Mouse (Mus musculus) urinary bladder, postnatal 25 days (tissue): ENCODE data around the gene Rras.
"Not testable (repeated sequence)": the region's sequence is repeated elsewhere in the genome, so short reads cannot be mapped to it uniquely, and the experiment has no call there.

Experiments
- DNase-seq: peaks from one replicate; pipeline ENCODE4 v3.0.0; 2022; ENCODE audit warnings: low spot score

Rras gene

DNA sequence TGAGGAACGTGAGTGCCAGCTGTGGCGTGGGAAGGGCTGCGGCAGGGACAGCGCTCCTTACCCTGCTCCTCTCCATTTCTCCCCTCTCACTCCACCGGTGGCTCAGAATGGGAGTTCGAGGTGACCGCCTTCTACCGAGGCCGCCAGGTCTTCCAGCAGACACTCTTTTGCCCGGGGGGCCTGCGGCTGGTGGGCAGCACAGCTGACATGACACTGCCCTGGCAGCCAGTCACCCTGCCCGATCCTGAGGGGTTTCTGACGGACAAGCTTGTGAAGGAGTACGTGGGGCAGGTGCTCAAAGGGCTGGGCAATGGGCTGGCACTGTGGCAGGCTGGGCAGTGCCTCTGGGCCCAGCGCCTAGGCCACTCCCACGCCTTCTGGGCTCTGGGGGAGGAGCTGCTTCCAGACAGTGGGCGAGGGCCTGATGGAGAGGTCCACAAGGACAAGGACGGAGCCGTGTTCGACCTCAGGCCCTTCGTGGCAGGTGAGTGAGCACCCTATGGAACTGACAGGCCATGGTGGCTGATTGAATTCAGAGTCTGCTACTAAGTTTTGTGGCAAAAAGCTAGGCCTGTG, 17.1 kb upstream of the Rras start:
- no peak for DNase-seq

DNA sequence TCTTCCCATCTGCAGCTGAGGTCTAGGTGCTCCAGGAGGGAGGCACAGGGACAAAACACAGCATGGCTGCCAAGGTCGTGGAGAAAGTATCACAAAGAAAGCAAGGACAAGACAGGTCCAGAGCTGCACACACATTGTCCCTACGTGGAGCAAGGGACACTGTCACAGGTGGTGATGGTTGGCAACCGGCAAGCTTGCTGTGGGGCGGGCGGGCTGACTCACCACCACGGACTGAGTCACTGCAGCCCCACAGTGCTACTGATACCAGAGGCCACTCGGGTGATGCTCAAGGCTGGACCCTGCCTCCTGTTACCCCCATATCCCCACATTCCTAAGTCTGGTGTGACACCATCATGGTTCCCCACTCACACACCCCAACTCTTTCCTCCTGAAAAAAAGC, 15.3 kb upstream of the Rras start:
- DNase-seq: no peak

DNA sequence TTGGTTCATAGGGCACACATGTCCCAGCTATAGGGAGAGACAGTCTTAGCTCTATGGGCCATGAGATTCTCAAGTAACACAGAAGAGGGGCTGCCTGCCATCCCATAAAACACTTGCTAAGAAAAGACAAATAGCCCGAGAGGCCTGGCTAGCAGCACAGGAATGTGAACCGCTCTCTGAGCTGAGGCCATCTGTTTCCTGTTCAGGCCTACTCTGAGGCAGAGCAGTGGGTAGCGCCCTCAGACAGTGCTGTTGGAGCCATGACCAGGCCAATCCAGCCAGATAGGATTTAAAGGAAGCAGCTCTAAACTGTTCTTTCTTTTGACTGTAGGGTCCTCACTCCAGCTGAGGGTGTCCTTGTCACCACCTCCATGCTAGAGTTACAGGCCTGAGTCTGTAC, 13.2 kb upstream of the Rras start:
- DNase-seq: no peak

DNA sequence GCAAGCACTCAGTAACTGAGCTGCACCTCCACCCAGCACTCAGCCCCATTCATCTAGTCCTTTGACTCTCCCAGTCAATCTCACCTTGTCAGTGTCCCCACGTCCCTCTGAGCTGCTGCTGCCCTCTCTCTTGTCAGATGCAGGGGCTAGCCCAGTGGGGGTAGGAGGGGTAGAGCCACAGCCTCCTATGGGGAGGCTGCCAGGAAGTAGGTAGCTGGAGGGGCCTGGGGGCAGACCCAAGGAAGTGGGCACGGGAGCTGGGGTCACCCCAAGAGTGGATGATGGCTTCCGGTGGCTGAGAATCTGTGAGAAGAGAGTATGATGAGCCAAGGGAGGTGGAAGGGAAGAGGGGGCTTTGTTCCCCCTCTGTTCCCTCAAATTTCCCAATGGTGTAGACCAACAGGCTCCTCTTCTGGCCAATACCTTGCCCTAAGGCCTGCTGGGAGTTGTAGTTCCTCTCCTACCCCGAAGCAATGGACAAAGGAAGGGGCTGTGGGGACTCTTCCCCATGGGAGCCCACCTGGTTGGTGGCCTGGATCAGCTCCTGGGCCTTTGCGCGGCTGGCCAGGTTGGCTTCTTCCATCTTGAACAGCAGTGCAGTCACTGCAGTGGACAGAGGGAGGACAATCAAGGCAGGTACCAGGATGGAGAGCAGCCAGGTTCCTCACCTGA, 12.3 kb upstream of the Rras start:
- DNase-seq: no peak

DNA sequence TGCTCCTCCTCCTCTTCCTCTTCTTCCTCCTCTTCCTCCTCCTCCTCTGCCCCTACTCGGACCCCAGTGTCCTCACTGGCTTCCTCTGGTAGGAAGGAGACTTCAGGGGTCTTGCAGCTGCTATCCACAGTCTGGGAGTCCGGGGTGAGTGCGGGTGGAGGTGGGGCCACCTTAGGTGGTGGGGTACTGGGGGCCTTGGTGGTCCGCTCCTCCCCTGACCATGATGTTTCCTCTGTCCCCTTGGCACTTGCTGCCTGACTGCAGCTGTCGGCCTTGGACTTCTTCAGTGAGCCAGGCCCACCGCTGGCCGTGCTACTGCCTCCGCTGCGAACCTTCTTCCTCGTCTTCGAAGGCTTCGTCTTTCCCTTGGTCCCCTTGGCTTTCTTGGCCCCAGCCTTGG, 11.3 kb upstream of the Rras start:
- DNase-seq: no peak

DNA sequence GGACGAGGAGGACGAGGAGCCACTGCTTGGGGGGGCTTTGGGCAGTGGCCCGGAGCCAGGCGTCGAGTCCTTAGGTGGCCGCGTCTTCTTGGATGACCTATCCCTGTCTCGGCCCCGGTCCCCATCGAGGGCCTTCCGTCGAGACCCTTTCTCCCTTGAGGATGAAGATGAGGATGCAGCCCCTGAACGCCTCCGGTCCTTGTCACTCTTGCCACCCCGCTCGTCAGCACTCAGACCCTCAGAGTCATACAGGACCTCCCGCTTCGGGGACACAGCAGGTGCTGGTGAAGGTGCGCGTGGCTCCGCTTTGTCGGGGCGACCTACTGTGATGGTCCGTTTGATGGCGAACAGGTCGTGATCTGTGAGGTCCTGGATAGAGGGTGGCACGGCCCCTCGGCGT, 10.6 kb upstream of the Rras start:
- DNase-seq: no peak

DNA sequence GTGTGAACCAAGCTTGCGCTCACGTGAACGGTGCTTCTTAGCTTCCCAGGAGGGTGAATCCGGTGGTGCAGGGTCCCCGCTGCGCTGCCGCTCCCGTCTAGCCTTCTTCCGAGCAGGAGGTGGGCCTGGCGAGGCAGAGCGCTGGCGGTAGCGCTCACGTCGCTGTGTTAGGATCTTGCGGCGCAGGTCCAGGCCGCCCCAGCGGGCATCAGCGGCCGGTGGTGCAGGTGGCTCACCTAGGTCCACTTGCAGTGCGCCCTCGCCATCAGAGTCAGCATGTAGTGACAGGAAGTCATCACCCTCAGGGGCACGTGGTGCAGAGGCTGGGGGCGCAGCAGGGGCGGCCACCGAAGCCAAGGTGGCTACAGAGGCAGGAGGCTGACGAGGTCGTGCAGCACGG, 9.9 kb upstream of the Rras start:
- no peak for DNase-seq

DNA sequence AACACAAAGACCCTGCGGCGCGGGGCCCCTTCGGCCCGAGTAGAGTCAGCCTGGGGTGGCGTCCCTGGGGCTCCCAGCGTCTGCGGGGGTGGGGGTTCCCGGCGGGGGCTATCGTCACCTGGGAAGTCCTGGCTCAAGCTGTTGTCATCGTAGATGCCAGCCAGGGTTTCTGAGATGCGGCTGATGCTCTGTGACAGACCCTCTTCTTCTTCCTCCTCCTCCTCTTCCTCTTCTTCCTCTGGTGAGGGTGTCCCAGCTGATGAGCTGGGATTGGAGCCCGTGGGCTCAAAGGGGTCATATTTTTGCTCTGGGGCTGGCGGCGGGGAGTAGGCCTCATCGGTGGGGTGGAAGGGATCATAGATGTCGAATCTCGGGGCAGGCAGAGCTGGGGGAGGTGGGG, 9.3 kb upstream of the Rras start:
- no peak for DNase-seq

DNA sequence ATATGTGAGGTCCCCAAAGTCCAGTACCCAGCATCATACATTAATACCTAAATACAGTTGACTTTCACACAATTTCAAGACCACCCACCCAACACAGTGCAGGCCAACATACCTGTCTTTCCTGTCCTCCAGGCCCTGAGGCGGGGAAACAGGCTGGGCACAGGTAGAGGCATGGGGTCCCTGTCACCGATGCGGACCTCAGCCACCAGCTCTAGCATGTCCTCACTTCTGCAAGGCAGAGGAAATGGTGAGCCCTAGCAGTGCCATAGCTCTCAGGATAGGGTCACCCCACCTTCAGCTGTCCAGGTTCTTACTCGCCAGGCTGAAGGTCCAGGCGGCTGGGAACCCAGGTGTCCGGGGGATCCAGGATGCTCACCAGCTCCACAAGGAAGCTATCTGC, 5.8 kb upstream of the Rras start:
- no peak for DNase-seq

DNA sequence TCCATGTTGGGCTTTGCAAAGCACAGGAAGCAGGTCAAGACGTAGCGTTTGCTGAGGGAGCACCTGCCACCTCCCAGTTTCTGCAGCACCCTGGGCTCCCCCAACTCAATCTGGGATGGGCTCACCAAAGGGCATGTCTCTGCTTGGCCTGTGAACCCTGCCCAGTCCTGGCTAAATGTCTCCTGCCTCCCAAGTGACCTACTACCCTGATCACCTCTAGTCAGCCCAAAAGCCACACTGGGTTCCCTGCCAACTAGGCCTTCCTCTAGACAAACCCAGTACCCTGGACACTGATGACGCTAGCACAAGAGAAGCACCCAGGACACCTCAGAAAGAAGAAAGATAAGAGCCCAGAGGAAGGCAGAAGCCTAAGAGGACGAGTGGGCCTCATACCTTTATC, 4.9 kb upstream of the Rras start:
- no peak for DNase-seq

DNA sequence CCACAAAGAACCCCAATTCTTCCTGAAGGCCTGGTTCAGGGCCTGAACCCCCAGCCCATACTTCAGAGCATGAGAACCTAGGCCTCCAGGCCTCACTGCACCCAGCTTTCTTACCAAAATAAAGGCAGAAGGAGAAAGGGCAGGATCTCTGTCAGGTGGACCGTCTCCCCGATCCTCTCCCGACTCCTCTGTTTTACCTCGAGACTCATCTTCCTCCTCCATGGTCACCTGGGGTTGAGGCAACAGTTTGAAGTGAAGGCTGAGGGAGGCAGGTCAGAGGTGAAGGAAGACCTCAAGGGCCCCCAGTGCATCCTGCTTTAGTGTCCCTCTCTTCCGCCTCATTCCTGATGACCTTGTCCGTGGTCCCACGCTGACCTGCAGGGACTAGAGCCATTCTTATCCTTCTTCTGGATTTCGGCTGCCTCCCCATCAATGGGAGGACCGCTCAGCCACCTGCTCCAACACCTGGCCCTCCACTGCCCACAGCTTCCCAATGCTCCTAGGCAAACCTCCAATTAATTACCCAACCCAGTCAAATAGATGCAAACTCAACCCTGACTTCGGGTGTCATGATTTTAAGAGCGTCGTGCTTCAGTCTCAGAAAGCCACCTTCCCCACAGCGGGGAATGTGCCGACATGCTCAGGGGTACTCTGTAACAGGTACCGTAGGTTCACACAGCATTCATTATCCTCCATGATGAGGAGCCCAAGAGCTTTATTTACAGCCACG, 4.2 kb upstream of the Rras start:
- DNase-seq: no peak

DNA sequence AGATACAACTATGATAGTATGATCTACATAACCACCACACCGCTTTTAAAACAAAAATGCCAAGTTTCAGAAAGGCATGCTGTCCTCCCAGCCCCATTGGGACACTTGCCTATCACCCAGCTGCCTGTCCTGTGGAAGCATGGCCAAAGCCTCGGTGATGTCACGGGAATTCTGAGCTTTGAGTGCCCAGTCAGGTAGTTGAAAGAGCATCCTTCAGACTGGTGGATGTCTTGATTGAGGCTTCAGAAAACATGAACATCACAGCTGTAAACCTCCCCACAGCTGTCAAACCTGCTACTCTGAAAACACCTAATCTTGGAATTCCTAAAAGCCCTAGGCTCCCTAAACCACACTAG, 3.7 kb upstream of the Rras start:
- no peak for DNase-seq

DNA sequence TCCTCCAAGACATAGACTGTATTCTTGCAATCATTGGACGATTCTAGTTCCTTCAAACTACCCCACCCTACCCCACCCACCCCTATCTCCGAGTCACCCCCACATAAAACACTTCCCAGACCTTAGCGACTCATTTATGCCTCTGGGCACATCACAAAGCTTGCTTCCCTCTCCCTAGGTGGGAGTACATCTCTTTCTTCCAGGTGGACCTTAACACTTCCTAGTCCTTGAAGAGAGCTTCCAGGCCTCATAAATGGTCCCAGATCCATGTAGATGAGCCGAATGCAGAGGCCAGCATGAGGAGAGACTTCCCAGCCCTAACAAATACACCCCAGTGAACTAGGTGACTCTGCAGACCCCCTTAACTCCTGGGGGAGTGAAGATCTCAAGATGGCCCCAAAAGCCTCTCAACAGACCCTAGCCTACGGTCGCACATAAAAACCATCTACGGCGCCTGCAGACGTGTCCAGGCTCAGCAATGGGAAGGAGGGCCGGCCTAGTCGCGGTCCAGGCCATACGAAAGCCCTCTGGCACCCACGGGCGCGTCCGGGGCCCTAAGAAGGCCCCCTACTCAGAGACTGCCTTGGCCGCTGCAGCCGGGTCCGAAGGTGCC, 2.3 kb upstream of the Rras start:
- no peak for DNase-seq

DNA sequence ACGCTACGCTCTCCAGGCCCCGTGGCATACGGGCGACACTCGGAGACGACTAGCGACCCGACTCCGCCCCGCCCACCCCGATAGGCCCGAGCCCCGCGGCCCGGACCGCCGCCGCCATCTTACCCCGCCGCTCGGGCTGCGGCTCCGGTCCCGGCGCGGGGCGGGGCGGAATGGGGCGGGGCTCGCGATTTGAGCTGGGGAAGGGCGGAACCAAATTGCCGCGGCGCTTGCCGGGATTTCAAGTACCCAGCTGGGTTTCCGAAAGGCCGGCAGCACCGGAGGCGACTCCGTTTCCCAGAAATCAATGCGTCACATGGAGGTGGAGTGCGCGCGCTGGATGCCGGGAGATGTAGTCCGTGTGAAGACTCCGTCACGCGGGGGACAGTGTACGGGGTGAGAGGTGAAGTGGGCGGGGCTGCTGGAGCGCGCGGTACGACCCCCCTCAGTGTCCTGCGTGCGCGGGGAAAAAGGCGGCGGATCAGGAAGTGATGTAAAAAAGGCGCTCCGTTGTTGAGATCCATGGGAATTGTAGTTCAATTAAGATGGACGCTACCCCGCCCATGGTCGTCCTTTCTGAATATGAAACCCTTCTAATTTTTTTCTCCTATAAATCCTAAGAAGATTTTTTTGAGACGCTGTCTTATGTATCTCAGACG, 1.7 kb upstream of the Rras start, which contains the start of gene Scaf1:
Gene Scaf1, minus strand, starts transcription at position 407 of the 656 bp plus-strand sequence.
- peak; percentile 95 for DNase-seq

DNA sequence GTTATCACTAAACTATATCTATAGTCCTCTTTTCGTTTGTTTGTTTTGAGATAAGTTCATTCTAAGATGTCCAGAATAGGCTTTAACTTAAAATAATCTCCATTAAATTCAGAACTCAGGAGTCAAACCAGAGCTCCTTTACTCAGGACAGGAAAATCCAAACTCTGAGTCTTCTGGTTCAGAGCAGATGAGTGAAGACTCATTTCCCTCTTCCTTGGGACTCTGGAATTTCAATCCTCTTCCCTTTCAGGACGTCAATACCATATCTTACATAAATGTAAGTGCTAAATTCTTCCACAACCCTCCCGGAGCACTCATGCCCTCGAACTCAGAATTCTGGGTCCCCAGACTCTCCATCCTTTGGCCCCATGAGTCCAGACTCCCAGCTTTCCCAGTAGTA, 1.0 kb upstream of the Rras start:
- DNase-seq: no peak

DNA sequence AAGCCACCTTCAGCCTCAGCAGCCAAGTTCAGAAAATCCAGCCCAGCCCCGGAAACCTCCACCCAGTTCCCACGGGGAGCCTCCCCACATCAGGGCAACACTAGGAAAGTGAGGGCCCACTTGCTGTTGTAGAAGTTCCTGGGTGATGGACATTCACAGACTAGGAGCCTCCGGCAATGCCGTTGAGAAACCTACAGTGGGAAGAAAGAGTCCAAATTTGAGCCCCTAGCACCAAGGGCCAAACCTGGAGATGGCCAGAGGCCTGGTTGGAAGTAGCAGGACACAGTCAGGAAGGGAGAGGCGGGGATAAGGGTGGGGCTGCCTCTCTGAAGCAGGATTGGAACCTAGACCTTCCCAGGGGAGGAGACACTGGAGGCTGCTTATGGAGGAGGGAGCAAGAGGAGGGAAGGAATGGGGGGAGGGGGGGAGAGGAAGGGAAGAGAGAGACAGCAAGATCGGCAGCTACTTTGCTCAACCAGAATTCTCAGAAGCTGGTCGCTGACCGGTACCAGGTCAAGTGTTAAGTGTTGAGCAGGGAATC, 1.3 kb downstream of the Rras start:
- peak; percentile 48 for DNase-seq

DNA sequence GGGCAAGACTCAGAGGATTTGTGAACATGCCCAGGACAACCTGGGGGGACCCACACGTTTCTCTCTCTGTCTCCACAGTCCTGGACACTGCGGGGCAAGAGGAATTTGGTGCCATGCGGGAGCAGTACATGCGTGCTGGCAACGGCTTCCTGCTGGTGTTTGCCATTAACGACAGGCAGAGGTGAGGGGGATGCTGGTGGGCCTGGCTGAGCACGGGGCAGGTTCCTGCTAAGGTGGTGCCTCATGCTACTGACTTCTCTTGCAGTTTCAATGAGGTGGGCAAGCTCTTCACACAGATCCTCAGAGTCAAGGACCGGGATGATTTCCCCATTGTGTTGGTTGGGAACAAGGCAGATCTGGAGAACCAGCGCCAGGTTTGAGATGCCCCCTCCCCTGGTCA, 2.5 kb downstream of the Rras start:
- DNase-seq: no peak

DNA sequence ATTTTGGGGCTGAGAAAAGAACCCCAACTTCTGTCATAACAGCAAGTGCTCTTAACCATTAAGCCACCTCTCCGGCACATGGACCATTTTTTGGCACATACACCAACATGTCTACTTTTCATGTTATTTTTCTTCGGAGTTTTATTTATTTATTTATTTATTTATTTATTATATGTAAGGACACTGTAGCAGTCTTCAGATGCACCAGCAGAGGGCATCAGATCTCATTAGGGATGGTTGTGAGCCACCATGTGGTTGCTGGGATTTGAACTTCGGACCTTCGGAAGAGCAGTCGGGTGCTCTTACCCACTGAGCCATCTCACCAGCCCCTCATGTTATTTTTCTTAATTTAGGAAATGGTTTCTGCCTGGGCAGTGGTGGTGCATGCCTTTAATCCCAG, 6.0 kb downstream of the Rras start:
- DNase-seq: not testable (repeated sequence)

DNA sequence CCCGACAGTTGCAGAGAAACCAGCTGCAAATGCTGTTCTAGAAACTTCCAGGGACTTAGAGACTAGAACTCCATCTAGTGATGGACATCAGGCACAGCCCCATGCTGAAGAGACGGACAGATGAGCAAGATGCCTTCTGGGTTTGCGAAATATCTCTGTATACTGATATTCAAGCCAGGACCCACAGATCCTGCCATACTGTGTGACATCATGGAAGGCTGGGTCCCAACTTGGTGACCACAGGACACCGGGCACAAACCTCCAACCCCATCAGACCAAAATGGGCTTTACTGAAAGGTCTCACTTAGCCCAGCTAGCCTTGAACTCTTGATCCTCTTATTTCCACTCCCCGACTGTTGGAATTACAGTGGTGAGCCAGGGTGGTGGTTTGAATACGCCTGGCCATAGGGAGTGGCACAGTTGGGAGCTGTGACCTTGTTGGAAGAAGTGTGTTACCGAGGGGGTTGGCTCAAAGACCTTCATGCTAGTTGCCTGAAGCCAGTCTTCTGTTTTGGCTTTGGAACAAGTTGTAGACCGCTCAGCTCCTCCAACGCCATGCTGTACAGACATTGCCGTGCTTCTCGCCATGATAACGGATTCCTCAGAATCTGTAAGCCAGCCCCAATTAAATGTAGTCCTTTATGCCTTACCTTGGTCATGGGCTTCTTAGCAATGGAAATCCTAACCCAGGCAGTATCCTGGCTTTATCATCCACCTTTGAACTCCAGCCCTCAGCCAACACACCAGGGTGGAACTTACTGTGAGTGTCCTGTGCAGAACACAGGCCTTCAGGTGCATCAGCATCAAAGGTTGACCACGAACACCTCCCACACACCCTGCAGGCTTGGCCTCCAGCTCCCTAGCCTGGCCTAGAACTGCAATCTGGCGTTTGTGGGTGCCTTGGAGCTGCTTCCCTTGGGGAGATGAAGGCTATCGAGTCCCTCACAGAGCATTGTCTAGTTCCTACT, 6.8 kb downstream of the Rras start:
- DNase-seq: no peak

DNA sequence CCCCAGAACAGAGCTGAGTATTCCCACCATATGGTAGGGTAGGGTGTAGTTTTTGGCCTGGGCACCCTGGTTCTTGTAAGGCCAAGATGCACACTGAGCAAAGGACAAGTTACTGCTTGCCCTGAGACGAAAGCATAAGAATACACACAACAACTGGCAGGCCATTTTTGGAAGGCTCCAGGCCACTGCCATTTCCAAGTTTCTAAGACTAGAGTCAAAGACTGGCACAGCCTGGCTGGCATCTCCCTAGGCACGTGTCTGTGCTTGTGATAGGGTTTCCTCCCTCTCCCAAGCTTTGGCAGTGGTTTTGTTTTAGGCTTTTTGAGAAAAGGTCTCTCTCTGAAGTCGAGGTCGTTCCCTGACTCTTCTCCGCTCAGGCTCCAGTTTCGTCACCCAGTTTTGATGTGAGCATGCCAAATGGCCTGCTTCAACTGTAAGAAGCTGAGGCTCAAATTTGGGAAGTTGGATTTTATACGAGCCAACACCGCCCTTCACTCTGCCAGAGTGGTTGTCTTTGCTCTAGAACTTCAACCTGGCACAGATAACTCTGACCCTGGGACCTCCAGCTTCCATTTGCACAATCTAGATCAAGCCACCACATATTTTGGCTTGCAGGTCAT, 8.0 kb downstream of the Rras start:
- no peak for DNase-seq

DNA sequence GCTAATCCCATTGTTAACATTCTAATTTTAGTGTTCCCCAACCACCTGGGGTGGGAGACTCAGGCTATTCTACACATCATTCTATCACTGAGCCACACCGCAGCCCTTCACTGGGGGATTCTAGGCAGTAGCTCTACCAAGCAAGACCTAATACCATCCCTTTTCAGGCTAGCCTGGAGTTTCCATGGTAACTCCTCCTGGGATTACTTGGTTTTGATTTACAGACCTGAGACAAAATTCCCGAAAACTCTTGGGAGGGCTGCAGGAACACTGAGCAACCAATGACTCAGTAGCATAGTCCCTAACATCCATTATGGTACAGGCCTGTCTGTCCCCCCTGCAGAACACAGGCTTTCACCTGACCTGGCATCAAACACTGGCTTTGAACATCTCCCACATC, 8.5 kb downstream of the Rras start:
- no peak for DNase-seq
